Comparison of ENCODE assay signal across 8 mouse cellular contexts in the genomic region with DNA sequence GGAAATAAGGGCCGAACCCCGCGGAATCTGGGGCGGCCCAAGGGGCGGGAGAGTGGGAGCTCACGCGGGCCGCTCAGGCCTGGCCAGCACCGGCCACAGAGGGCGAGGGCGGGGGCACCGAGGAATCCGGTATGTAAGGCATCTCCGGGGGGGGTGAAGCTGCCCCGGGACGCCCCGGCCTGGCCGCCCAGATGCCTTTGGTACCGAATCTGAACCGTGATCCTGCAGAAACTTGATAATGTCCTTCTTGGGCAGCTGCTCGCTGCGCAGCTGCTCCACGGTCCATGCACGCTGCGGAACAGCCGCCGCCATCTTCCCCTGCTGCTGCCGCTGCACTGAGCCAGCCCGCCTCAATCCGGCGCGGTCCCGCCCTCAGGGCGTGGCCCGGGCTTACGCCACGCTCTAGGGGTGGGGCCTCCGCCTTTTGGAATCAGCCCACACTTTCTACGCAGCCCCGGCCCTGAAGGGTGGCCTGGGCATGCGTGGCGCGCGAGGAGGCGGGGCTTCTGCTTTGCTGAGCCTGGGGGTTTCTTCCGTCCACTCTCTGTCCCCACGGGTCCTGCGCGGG. TPM values are rescaled to one million over a fixed set of nuclear protein-coding genes. Genes with fewer than 3 reads are reported as not detected.
DNase-seq lines count a peak whose midpoint lies in the region; ATAC-seq lines count a peak whose summit lies in the region.

Fkbp3 (minus strand) TSS at position 397 of the 568 bp plus-strand sequence.

- ATAC-seq in inflammation-experienced regulatory T-cells, adult 6 months, result peak; percentile 87
- peak; percentile 88 for ATAC-seq in megakaryocyte-erythroid progenitor cell, adult 5-6 weeks (replicated peaks; ENCODE audit: low FRiP score, low TSS enrichment, poor library complexity, severe bottlenecking)

- intact Hi-C loops in gastrocnemius, postnatal 14 days (cut with DNase I; ENCODE audit: low total_unique reads), result no loop called here
- intact Hi-C loops in left cerebral cortex, postnatal 10 days (cut with DNase I), result no loop called here

- peak; percentile 98 to 99 for DNase-seq in adrenal gland, adult (ENCODE audit: inconsistent age in 2 of 2, low spot score in 1 of 2)
- peak; percentile 98 for DNase-seq in embryo, embryonic 10.5 days (ENCODE audit: low spot score)
- DNase-seq in gastrocnemius, postnatal 14 days, result peak; percentile 97
- peak; percentile 95 to 99 for DNase-seq in left cerebral cortex, postnatal 10 days (ENCODE audit: extremely low spot score in 1 of 2, low spot score in 2 of 2)
- peak; percentile 98 for DNase-seq in right cerebral cortex, postnatal 25 days
- peak; percentile 95 to 96 for DNase-seq in urinary bladder, postnatal 4 days (ENCODE audit: low spot score in 2 of 2)

RNA-seq across cellular contexts. Expression of gene Fkbp3, which starts in this region (rescaled TPM):
- total RNA-seq in gastrocnemius, postnatal 14 days (2021), result 100 to 1,000 TPM; 197 TPM
- 100 to 1,000 TPM; 267 to 313 (median 282) TPM for polyA plus RNA-seq in inflammation-experienced regulatory T-cells, adult 6 months (2017; shearing (Covaris generic))
- total RNA-seq in left cerebral cortex, postnatal 10 days (2021), result 100 to 1,000 TPM; 186 to 206 TPM
- total RNA-seq in megakaryocyte-erythroid progenitor cell, adult 5-6 weeks (2014; fragmentation: Nextera tagmentation), result 165 and 170 TPM in 2 replicates
- 256 and 286 TPM in 2 replicates for total RNA-seq in megakaryocyte-erythroid progenitor cell, adult 5-6 weeks (2017)

Comparison
In these comparisons a context has a peak if more than half of its experiments do, and no peak if none do; other contexts are left out.
1. Peak in every context shown above with its lines: DNase-seq and ATAC-seq.